Mouse (Mus musculus) kidney, adult 2 months (tissue): Measurements from ENCODE around the gene Pigw.

Experiments
- CTCF ChIP-seq: fragments of 200-500 bp; conservative IDR thresholded peaks from 2 replicates; pipeline ENCODE4 v1.5.1; 2011; ENCODE audit warnings: low read depth, mild to moderate bottlenecking, control low read depth, low read length, moderate library complexity, mixed read lengths; ENCODE audit not compliant: insufficient read depth, insufficient read length
- POLR2A ChIP-seq: fragments of 200-500 bp; IDR thresholded peaks from one replicate; pipeline ENCODE4 v1.6.1; 2011; ENCODE audit warnings: low read depth, low read length, control low read depth

GRCm38 (mm10) chr11:84919276-84919675, 39.2 kb upstream of the Pigw start:
- TF ChIP-seq CTCF (peak; percentile 49), POLR2A (no peak)
